Mouse (Mus musculus): ENCODE data around the gene Invs.
"Not testable (repeated sequence)": the region's sequence is repeated elsewhere in the genome, so short reads cannot be mapped to it uniquely, and the experiment has no call there.

Gene Invs

GRCm38 (mm10) chr4:48332453-48333051 lies 53.0 kb downstream of the Invs start:
- no peak for DNase-seq

DNA sequence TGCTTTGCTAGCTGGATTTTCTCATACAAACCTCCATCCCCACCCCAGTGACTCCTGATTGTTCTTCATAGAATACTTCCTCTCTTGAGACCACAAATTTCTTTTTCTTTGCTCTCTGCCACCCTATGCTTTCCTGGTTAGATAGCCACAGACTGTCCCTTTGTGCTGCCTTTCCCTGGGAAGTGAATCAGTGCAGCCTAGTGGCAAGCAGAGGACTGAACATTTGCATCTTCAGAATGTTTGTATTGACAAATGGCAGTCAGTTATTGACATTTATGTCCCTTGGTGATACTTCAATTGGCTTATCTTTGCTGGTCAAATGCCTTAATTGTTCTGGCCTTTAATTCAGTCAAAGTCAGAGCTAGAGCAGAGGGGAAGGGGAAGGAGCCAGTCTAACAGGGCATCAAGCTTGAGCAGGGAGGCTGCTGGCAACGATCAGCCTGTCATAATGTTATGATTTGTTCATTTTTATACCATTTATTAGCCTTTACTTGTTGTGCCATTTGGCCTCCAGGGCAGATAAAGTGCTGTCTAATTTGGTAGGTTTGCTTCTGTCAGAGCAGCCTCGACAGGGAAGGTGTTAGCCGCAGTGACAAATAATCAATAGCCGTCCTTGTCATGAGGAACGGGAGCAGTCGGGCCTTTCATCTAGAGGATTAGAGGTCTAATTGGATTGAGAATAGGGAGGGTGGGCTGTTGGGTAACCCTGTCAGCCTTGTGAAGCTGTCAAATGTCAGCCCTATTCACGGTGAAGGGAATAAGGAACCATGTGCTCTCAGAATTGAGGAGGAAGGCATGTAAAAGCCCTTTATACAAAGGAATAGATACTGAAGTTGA lies 55.6 kb downstream of the Invs start:
- no peak for DNase-seq

DNA sequence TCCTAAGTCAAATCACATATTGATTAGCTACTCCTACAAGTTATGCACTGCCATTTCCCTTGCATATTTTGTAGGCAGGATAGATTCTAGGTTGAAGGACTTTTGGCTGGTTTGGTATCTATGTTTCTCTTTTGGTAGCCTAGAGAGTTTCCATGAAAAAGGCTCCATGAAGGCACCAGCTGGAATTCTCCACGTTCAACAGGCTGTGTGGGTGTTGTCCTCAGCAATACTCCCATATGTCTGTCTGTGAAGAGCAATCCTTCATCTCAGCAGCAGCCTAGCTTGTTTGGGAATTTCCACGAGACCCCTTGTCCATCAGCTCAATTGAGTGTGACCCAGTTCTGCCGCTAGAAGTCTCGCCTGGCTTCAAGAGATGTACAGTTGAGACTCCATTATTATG lies 63.1 kb downstream of the Invs start:
- DNase-seq: no peak

- no peak for DNase-seq
Measured at GRCm38 (mm10) chr4:48362367-48362766, 82.8 kb downstream of the Invs start.

DNA sequence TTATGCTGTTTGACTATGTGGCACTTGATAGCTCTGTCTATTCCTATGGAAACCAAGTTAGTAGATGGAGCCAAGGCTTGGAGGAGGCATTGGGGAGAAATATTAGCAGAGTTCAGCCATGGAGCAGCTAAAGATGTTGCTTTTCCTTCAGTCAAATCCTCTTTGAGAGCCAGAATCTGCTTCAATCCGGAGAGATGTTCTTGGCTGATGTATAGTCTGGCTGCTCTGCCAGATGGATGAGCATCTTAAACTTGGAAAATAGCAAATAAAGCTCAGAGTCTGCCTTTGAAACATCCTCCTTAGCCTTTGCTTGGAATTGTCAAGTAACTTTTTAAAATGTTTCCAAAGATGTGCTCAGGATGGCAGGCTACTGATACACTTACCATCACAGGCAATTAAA lies 91.5 kb downstream of the Invs start:
- no peak for DNase-seq

DNA sequence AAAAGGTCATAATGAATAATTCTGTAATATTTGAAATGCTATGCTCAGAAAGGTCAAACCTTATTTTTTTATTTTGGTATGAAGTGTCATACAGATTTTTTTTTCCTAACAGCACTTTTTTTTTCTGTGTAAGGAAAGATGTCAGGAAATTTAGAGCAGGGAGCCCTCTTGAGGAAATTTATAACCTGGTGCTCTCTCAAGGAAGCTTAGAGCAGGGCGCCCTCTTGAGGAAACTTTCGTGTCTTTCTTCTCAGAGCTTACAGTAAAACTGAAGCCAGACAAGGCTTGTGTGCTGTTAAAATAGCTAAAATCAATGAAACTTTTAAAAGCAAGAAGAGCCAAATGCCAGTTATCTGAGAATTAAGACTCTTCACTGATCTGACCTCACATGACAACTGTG lies 101.4 kb downstream of the Invs start:
- DNase-seq: peak; percentile 11 to 65

GRCm38 (mm10) chr4:48382506-48382905 lies 102.9 kb downstream of the Invs start:
- no peak for DNase-seq

GRCm38 (mm10) chr4:48396949-48397348 lies 117.4 kb downstream of the Invs start:
- no peak for DNase-seq

DNA sequence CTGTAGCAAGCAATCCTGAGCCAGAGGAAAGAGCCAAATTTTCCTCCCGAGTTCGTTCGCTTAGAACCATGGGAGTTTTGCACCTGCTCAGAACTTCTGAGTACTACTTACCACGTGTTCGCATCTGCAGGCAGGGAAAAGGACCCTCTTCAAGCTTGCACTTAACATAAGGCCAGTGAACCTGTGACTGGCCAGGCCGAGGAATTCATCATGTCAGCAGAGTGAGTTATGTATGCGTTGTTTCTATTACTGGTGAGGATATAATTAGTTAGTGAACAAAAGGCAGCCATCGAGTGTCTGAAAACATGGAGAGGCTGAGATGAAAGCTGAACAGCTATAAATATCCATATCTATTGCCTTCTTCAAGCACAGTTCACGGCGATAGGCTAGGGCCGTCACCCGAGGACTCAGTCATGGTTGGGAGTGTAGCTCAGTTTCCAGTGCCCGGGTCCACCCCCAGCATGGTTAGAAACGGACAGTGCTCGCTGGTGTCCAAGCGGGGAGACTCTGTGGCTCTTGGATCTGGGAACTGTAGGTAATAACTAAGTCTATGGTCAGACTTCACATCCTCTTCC lies 123.6 kb downstream of the Invs start:
- no peak for DNase-seq

GRCm38 (mm10) chr4:48405724-48406491 lies 126.3 kb downstream of the Invs start:
- not testable (repeated sequence) for DNase-seq

DNA sequence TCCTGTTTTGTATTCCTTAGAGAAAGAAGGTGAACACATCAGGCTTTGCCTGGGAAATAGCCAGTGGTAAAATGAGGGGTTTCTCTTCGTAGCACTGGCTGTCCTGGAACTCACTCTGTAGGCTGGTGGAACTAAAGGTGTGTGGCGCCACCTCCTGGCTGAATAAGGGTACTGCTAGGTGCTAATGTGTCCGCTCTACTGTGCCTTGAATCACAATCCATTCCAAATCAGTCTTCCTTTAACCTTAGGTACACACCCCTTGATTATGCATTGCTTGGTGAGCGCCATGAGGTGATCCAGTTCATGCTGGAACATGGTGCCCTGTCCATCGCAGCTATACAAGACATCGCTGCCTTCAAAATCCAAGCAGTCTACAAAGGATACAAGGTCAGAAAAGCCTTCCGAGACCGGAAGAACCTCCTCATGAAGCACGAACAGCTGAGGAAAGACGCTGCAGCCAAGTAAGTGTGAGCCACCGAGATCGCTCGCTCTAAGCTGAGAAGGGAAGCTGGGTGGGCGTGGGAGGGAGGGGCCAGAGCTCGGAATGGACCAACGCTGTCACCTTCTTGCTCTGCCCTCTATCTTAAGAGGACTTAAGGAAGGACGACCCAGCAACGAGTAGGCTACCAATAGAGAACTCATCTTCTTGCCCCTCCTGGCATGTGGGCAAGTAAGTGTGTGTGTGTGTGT lies 127.9 kb downstream of the Invs start:
- DNase-seq: peak; percentile 19 to 59

GRCm38 (mm10) chr4:48413473-48413872 lies 133.9 kb downstream of the Invs start:
- no peak for DNase-seq

GRCm38 (mm10) chr4:48415838-48416335 lies 136.3 kb downstream of the Invs start:
- no peak for DNase-seq

GRCm38 (mm10) chr4:48418831-48419468 lies 139.4 kb downstream of the Invs start:
- no peak for DNase-seq

- no peak for DNase-seq
Measured at GRCm38 (mm10) chr4:48422633-48423032, 143.1 kb downstream of the Invs start.

GRCm38 (mm10) chr4:48423738-48424137 lies 144.2 kb downstream of the Invs start:
- no peak for DNase-seq

DNA sequence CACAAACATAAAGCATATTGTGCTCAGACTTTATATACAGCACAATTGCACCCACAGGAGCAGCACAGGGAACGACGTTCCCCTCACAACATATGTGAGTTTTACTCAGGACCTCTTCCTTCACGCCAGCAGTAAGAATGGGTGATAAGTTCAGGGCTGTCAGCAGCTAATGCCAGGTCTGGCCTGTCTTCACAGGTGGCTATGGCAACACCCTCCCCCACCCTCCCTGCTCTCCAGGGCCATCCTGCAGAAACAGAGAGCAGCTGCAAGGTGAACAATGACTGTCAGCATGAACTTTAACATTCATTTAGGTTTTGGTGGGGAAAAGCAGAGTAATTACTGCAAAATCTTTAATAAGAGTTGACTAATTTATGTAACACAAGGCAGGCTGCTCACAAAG lies 147.9 kb downstream of the Invs start:
- no peak for DNase-seq

GRCm38 (mm10) chr4:48428054-48428453 lies 148.5 kb downstream of the Invs start:
- DNase-seq: no peak

GRCm38 (mm10) chr4:48454106-48454773 lies 174.7 kb downstream of the Invs start:
- DNase-seq: no peak

GRCm38 (mm10) chr4:48458436-48458835 lies 178.9 kb downstream of the Invs start:
- DNase-seq: no peak

GRCm38 (mm10) chr4:48461060-48461459 lies 181.5 kb downstream of the Invs start:
- no peak for DNase-seq
